Mouse (Mus musculus) large intestine, adult 2 months (tissue): Measurements from ENCODE around the gene Gm10309. TPM values are rescaled to one million over a fixed set of nuclear protein-coding genes. Genes with fewer than 3 reads are reported as not detected.

Source experiments
- DNase-seq: peaks from one replicate; pipeline ENCODE4 v3.0.0-alpha.2; 2012; ENCODE audit warnings: low read depth, low spot score
- WGBS: fragments of 180-500 bp; shearing (Covaris S2); methylation state at CpG from one replicate; pipeline ENCODE4 v1.1.7; 2018; 5-methylcytosine and 5-hydroxymethylcytosine counted together
- polyA plus RNA-seq: library from polyadenylated mRNA; depleted of rRNA; stranded (reverse); fragments of >200 nt; gene quantifications from 2 replicates; pipeline ENCODE4 v1.2.3, GENCODE M21; 2012; rRNA removed

The Gm10309 gene
- polyA plus RNA-seq, 1 experiment: 0.04 TPM

GRCm38 (mm10) chr17:86452934-86453333 is 52.1 kb downstream of the Gm10309 start:
- 53% methylated on average over 4 of the region's 4 CpGs for WGBS
- no peak for DNase-seq

Other genes with a start within 250 kb of the Gm10309 start
- gene Epas1, start 248.5 kb upstream of the Gm10309 start, polyA plus RNA-seq: 17.6 and 34.9 TPM in 2 replicates